In genomic region chr4:124446615-124447014, GRCm38 (mm10) we compare ENCODE assay signal across 14 mouse cellular contexts.
DNase-seq lines count a peak whose midpoint lies in the region; ATAC-seq lines count a peak whose summit lies in the region.
"Had no signal": no experiment of that assay in that cellular context is flagged by ENCODE, and none has a peak within 500 bp of the region (broad histone marks: within the 10 kb centered on the region; RNA-seq: fewer than 3 reads in every experiment).

No protein-coding gene starts in this region.

- no peak overlapping the region for H3K27ac ChIP-seq in forebrain, embryonic 11.5 days (ENCODE audit: low read depth, low read length)
- no peak overlapping the region for H3K27ac ChIP-seq in forebrain, embryonic 16.5 days (ENCODE audit: low read length)
- H3K27ac ChIP-seq in kidney, embryonic 15.5 days = no peak overlapping the region
- H3K27ac ChIP-seq: embryonic facial prominence, embryonic 13.5 days; gastrocnemius, adult 2 months; kidney, postnatal 0 days; macrophage; neural tube, embryonic 12.5 days had no signal

- H3K4me3 ChIP-seq in forebrain, embryonic 11.5 days (ENCODE audit: low read depth, low read length) = no peak overlapping the region
- H3K4me3 ChIP-seq in forebrain, embryonic 16.5 days (replicated peaks; ENCODE audit: low read length) = no peak overlapping the region
- no peak overlapping the region for H3K4me3 ChIP-seq in kidney, embryonic 15.5 days (replicated peaks)
- H3K4me3 ChIP-seq: embryonic facial prominence, embryonic 13.5 days; gastrocnemius, adult 2 months; neural tube, embryonic 12.5 days had no signal

- H3K9ac ChIP-seq in forebrain, embryonic 11.5 days (ENCODE audit: low read length) = no peak overlapping the region
- H3K9ac ChIP-seq in forebrain, embryonic 16.5 days (replicated peaks; ENCODE audit: low read depth, low read length) = no peak overlapping the region
- H3K9ac ChIP-seq in kidney, embryonic 15.5 days = no peak overlapping the region
- H3K9ac ChIP-seq: embryonic facial prominence, embryonic 13.5 days; neural tube, embryonic 12.5 days had no signal

- no peaks in the 10 kb centered on the region for H3K9me3 ChIP-seq in forebrain, embryonic 11.5 days (ENCODE audit: control insufficient read depth, low read length)
- no peaks in the 10 kb centered on the region for H3K9me3 ChIP-seq in forebrain, embryonic 16.5 days (ENCODE audit: control insufficient read depth, low read length)
- H3K9me3 ChIP-seq in kidney, embryonic 15.5 days (replicated peaks) = no peaks in the 10 kb centered on the region
- H3K9me3 ChIP-seq: embryonic facial prominence, embryonic 13.5 days; neural tube, embryonic 12.5 days had no signal

- no peaks in the 10 kb centered on the region for H3K36me3 ChIP-seq in forebrain, embryonic 11.5 days (ENCODE audit: control insufficient read depth, insufficient read depth, low read length)
- H3K36me3 ChIP-seq in forebrain, embryonic 16.5 days (ENCODE audit: control insufficient read depth, insufficient read depth) = no peaks in the 10 kb centered on the region
- no peaks in the 10 kb centered on the region for H3K36me3 ChIP-seq in kidney, embryonic 15.5 days
- H3K36me3 ChIP-seq: embryonic facial prominence, embryonic 13.5 days; neural tube, embryonic 12.5 days had no signal

- peaks cover 16% of the 10 kb centered on the region for H3K27me3 ChIP-seq in forebrain, embryonic 11.5 days (ENCODE audit: control insufficient read depth, insufficient read depth, low read length)
- H3K27me3 ChIP-seq in forebrain, embryonic 16.5 days (replicated peaks; ENCODE audit: control insufficient read depth, insufficient read depth, low read length) = no peaks in the 10 kb centered on the region; the same call in 1 of the 2 replicates
- peaks cover 52% of the 10 kb centered on the region for H3K27me3 ChIP-seq in kidney, embryonic 15.5 days

- peaks cover 19% of the 10 kb centered on the region for H3K4me1 ChIP-seq in forebrain, embryonic 11.5 days (replicated peaks; ENCODE audit: control insufficient read depth, insufficient read depth, low read length)
- H3K4me1 ChIP-seq in forebrain, embryonic 16.5 days (replicated peaks; ENCODE audit: control insufficient read depth, insufficient read depth, low read length) = peaks cover 18% of the 10 kb centered on the region
- H3K4me1 ChIP-seq in kidney, embryonic 15.5 days = peaks cover 19% of the 10 kb centered on the region

- H3K4me2 ChIP-seq in forebrain, embryonic 11.5 days (ENCODE audit: low read depth, low read length, severe bottlenecking) = no peak overlapping the region
- no peak overlapping the region for H3K4me2 ChIP-seq in forebrain, embryonic 16.5 days (ENCODE audit: low read length)
- H3K4me2 ChIP-seq in kidney, embryonic 15.5 days = no peak overlapping the region
- H3K4me2 ChIP-seq: embryonic facial prominence, embryonic 13.5 days; neural tube, embryonic 12.5 days had no signal

- 79% methylated on average over 8 of the region's 8 CpGs for WGBS in forebrain, embryonic 11.5 days
- 51% methylated on average over 8 of the region's 8 CpGs for WGBS in forebrain, embryonic 16.5 days
- 76% methylated on average over 8 of the region's 8 CpGs for WGBS in kidney, embryonic 15.5 days

- ATAC-seq in forebrain, embryonic 11.5 days (replicated peaks; ENCODE audit: low FRiP score) = no peak
- no peak for ATAC-seq in forebrain, embryonic 16.5 days
- ATAC-seq in kidney, embryonic 15.5 days (replicated peaks; ENCODE audit: low FRiP score) = no peak
- ATAC-seq: Patski had no signal

- intact Hi-C loops in left cerebral cortex, postnatal 4 days (cut with DNase I) = no loop called here

- peak; percentile 37 for DNase-seq in forebrain, embryonic 11.5 days (ENCODE audit: low spot score)
- peak; percentile 79 for DNase-seq in left cerebral cortex, postnatal 4 days
- no peak for DNase-seq in left cerebral cortex, adult 11 months (ENCODE audit: low spot score)
- peak; percentile 28 for DNase-seq in brain, adult 2 months (ENCODE audit: low read depth, low spot score)
- DNase-seq in lung, postnatal 4 days = peak; percentile 37 to 69
- DNase-seq in spleen, postnatal 36 days (ENCODE audit: low spot score in 2 of 2) = no peak
- DNase-seq: gastrocnemius, adult 2 months had no signal

Comparison
In these comparisons a context has a peak if more than half of its experiments do, and no peak if none do; other contexts are left out.
1. DNase-seq: peak in forebrain, embryonic 11.5 days (single experiment), left cerebral cortex, postnatal 4 days (single experiment), brain, adult 2 months (single experiment) and lung, postnatal 4 days (2 of 2); none in left cerebral cortex, adult 11 months (single experiment) and spleen, postnatal 36 days (0 of 2).